Mouse (Mus musculus) liver, adult 2 months (tissue): ENCODE data around the gene Rbl1. TPM values are rescaled to one million over a fixed set of nuclear protein-coding genes. Genes with fewer than 3 reads are reported as not detected.

Experiments used
- DNase-seq: peaks from one replicate; pipeline ENCODE4 v3.0.0-alpha.2; 2011; ENCODE audit warnings: low read depth, low spot score; ENCODE audit errors: extremely low read depth
- H3K27ac ChIP-seq: fragments of 200-500 bp; replicated peaks from 2 replicates; pipeline ENCODE4 v1.5.1; 2012; ENCODE audit warnings: low read depth, mild to moderate bottlenecking, control low read depth, inconsistent platforms, low read length; ENCODE audit not compliant: insufficient read depth
- H3K27me3 ChIP-seq: fragments of 200-500 bp; 2 replicates; pipeline ENCODE4 v1.6.1; 2012; ENCODE audit warnings: mild to moderate bottlenecking, moderate library complexity, low read length, inconsistent platforms; ENCODE audit not compliant: control insufficient read depth, insufficient read depth
- H3K36me3 ChIP-seq: fragments of 200-500 bp; 2 replicates; pipeline ENCODE4 v1.6.1; 2012; ENCODE audit warnings: low read length, inconsistent platforms; ENCODE audit not compliant: control insufficient read depth, insufficient read depth
- H3K4me1 ChIP-seq: fragments of 200-500 bp; 2 replicates; pipeline ENCODE4 v1.6.1; 2011; ENCODE audit warnings: low read length; ENCODE audit not compliant: control insufficient read depth, insufficient read depth
- H3K4me3 ChIP-seq: fragments of 200-500 bp; 2 replicates; pipeline ENCODE4 v1.5.1; 2011; ENCODE audit warnings: low read depth, mild to moderate bottlenecking, control low read depth, low read length, moderate library complexity; ENCODE audit not compliant: insufficient read depth
- H3K79me2 ChIP-seq: fragments of 200-500 bp; 2 replicates; pipeline ENCODE4 v1.6.1; 2012; ENCODE audit warnings: inconsistent platforms, mild to moderate bottlenecking, low read length, moderate library complexity; ENCODE audit not compliant: control insufficient read depth, insufficient read depth
- H3K9ac ChIP-seq: fragments of 200-500 bp; 2 replicates; pipeline ENCODE4 v1.6.1; 2012; ENCODE audit warnings: low read depth, mild to moderate bottlenecking, control low read depth, inconsistent platforms, low read length
- CTCF ChIP-seq: fragments of 200-500 bp; IDR thresholded peaks from 2 replicates; pipeline ENCODE4 v1.5.1; 2011; ENCODE audit warnings: low read depth, low read length, control low read depth
- POLR2A ChIP-seq: fragments of 200-500 bp; IDR thresholded peaks from 2 replicates; pipeline ENCODE4 v1.6.1; 2011; ENCODE audit warnings: low read length, control low read depth; ENCODE audit not compliant: insufficient read depth; ENCODE audit errors: extremely low read depth
- WGBS: fragments of 180-500 bp; shearing (Covaris S2); methylation state at CpG from one replicate; pipeline ENCODE4 v1.1.7; 2018; 5-methylcytosine and 5-hydroxymethylcytosine counted together
- polyA plus RNA-seq: library from polyadenylated mRNA; depleted of rRNA; stranded (reverse); fragments of >200 nt; gene quantifications from 2 replicates; pipeline ENCODE4 v1.2.3, GENCODE M21; 2012
- total RNA-seq: library from RNA; depleted of rRNA; stranded (reverse); fragments of >200 nt; gene quantifications from 2 replicates; pipeline ENCODE4 v1.2.3, GENCODE M21; 2014

Gene Rbl1
- total and polyA plus RNA-seq, 2 experiments = 0.62 to 2.3 TPM

DNA sequence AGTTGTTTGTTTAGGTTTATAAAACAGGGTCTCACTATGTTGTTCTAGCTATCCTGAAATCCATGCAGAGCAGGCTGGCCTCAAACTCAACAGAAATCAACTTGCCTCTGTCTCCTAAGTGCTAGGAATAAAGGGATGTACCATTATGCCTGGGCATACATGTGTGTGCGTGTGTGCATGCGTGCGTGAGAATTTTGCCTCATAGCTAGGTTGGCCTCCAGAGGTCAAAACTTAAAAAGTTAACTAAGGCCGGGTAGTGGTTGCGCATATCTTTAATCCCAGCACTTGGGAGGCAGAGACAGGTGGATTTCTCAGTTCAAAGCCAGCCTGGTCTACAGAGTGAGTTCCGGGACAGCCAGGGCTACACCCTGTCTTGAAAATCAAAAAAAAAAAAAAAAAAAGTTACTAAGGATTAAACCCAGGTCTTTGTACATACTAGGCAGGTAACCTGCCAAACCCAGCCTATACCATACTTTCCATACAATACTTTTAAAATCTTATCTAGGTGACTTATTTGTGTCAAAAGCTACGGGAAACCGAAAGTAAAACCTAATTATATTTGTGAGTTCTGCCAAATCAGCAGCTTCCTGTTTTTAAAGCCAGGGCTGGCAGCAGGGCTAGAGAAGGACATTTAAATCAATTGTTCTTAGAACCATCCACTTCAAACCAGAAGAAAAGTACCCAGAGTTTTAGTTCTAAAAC is 73.4 kb downstream of the Rbl1 start:
- H3K4me1 ChIP-seq = peaks cover 5% of the 10 kb centered on the region
- peak overlapping the region; percentile 73 for H3K27ac ChIP-seq
- H3K27me3 ChIP-seq = no peaks in the 10 kb centered on the region
- peaks cover 9% of the 10 kb centered on the region for H3K36me3 ChIP-seq
- peak overlapping the region; percentile 50 for H3K4me3 ChIP-seq
- DNase-seq = peak; percentile 81
- peak overlapping the region; percentile 33; the same call in 1 of the 2 replicates for H3K9ac ChIP-seq
- 49% methylated on average over 8 of the region's 8 CpGs for WGBS
- TF ChIP-seq CTCF = no peak
- no peak for TF ChIP-seq POLR2A
- H3K79me2 ChIP-seq = peaks cover 6% of the 10 kb centered on the region; the same call in 1 of the 2 replicates

DNA sequence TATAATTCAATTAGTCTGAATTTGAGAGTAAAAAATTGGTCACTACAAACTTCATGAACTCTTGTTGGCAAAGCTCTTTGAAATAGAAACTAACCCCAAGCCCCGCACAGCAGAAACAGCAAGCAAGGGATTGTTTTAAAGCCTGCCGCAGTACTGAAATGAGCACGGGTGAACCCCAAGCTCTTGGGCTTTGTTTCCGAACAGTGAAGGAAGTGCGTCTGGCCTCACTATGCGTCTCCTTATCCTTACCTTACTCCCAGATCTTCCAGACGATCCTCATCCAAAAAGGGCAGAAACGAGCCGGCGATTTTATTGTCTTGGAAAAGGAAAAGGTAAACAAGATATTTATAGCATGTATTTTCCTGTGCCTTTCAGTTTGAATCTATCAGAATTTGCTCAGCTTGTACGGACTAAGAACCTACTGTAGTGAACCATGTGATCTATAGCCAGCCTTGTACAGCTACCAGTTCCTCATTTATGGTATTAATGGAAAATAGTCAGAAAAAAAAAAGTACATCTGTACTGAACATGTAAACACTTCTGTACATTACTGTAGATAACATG is 74.7 kb downstream of the Rbl1 start:
- no peak for DNase-seq
- no peak for TF ChIP-seq POLR2A
- TF ChIP-seq CTCF = no peak
- H3K36me3 ChIP-seq = peaks cover 9% of the 10 kb centered on the region
- no peak overlapping the region for H3K9ac ChIP-seq
- H3K27ac ChIP-seq = no peak overlapping the region
- H3K4me1 ChIP-seq = peaks cover 3% of the 10 kb centered on the region; the same call in 1 of the 2 replicates
- 78% methylated on average over 11 of the region's 11 CpGs for WGBS
- peaks cover 6% of the 10 kb centered on the region; the same call in 1 of the 2 replicates for H3K79me2 ChIP-seq
- H3K27me3 ChIP-seq = no peaks in the 10 kb centered on the region
- no peak overlapping the region for H3K4me3 ChIP-seq

DNA sequence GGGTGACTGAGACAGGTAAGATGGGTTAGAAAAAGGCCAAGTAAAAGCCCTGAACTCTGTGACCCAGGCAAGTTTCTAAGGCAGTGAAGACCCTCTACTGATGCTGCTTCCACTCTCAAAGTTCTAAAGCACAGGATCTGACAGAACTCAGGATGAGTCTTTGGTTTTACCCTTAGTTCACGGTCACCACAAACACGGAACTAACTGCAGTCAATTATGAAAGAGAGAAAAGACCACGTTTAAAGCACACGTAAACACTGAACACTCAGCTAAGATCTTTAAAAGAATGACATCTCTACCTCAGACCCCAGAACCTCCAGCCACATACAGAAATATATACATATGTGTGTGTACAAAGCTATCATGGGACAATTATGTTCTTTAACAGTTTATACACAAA is 75.2 kb downstream of the Rbl1 start:
- 83% methylated on average over 4 of the region's 4 CpGs for WGBS
- H3K79me2 ChIP-seq = peaks cover 6% of the 10 kb centered on the region; the same call in 1 of the 2 replicates
- H3K27me3 ChIP-seq = no peaks in the 10 kb centered on the region
- H3K4me3 ChIP-seq = no peak overlapping the region
- H3K27ac ChIP-seq = no peak overlapping the region
- H3K4me1 ChIP-seq = peaks cover 3% of the 10 kb centered on the region; the same call in 1 of the 2 replicates
- peaks cover 9% of the 10 kb centered on the region for H3K36me3 ChIP-seq
- DNase-seq = no peak
- no peak for TF ChIP-seq POLR2A
- TF ChIP-seq CTCF = no peak
- H3K9ac ChIP-seq = no peak overlapping the region

DNA sequence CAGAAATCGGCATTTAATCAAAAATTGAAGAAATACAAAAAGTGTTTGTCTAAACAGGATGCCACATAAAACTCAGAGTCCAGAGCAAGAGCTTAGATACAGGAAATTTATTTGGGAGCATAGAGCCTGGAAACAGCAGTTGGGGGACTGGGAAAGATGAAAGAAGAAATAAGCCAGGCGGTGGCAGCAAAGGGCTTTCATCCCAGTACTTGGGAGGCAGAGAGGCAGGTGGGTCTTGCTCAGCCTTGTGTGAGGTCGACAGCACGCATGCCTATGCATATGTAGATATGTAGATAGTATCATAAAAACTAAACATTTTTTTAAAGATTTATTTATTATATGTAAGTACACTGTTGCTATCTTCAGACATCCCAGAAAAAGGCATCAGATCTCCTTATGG is 76.3 kb downstream of the Rbl1 start:
- H3K4me1 ChIP-seq = peaks cover 3% of the 10 kb centered on the region; the same call in 1 of the 2 replicates
- H3K79me2 ChIP-seq = peaks cover 4% of the 10 kb centered on the region; the same call in 1 of the 2 replicates
- H3K4me3 ChIP-seq = no peak overlapping the region
- H3K27ac ChIP-seq = no peak overlapping the region
- 75% methylated on average over 4 of the region's 4 CpGs for WGBS
- no peak for DNase-seq
- H3K27me3 ChIP-seq = no peaks in the 10 kb centered on the region
- H3K9ac ChIP-seq = no peak overlapping the region
- peaks cover 14% of the 10 kb centered on the region for H3K36me3 ChIP-seq
- TF ChIP-seq CTCF (peak; percentile 38; the same call in 1 of the 2 replicates), POLR2A (no peak)

DNA sequence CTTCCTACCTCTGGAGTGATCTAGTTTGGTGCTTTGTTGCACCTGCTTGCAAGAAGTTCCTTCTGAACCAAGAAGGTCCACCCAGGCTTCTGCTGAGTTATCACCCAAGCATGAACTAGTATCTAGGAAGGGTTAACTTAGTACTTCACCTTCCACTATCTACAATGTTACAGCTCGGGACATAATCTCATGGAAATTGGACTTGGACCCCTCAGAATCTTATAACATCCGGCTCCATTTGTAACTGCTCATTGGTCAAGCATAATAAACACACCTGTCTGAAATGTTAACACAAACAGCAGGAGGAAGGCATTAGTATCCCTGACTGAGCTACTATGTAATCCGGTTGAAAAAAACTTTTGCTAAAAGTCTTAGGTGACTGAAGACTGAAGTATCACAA is 77.0 kb downstream of the Rbl1 start:
- TF ChIP-seq POLR2A (no peak), CTCF (no peak)
- H3K4me3 ChIP-seq = no peak overlapping the region

DNA sequence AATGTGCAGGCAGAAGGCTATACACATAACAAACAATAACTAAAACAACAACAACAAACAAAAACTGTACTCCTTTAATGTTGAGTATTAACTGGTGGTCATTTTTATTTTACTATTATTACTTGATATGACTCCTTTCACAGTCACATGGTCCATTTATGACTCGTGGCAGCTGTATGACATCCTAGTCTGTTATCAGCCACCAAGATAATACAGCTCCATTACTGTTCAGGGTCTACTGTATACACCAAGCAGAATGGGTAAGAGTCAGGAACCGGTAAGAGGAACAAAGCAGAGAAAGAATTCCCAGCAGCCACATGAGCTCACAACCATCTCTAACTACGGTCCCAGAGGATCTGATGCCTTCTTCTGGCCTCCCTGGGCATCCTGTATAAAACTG is 79.1 kb downstream of the Rbl1 start:
- 84% methylated on average over 3 of the region's 3 CpGs for WGBS
- Histone ChIP-seq H3K27me3 (no peaks in the 10 kb centered on the region), H3K36me3 (peaks cover 24% of the 10 kb centered on the region), H3K9ac (no peak overlapping the region), H3K79me2 (no peaks in the 10 kb centered on the region), H3K27ac (no peak overlapping the region), H3K4me3 (no peak overlapping the region), H3K4me1 (no peaks in the 10 kb centered on the region)
- DNase-seq = no peak
- TF ChIP-seq POLR2A (no peak), CTCF (no peak)

More for the DNA sequence above, 77.0 kb downstream of the Rbl1 start:
- Histone ChIP-seq H3K27ac (no peak overlapping the region), H3K36me3 (peaks cover 18% of the 10 kb centered on the region), H3K9ac (no peak overlapping the region), H3K79me2 (0 out of 2 replicates have a peak, but pooled peaks cover 3% of the 10 kb centered on the region), H3K27me3 (no peaks in the 10 kb centered on the region), H3K4me1 (peaks cover 3% of the 10 kb centered on the region; the same call in 1 of the 2 replicates)
- WGBS = 79% methylated on average over 3 of the region's 3 CpGs
- no peak for DNase-seq
